Mouse (Mus musculus): ENCODE measurements at regions not wholly inside any gene's neighbourhood (a gene's known extent, or its start where the extent isn't known, plus 50 kb on each side); places are given as distances from the start of the nearest gene placed in this dataset.
"Not testable (repeated sequence)": the region's sequence is repeated elsewhere in the genome, so short reads cannot be mapped to it uniquely, and the experiment has no call there.

DNA sequence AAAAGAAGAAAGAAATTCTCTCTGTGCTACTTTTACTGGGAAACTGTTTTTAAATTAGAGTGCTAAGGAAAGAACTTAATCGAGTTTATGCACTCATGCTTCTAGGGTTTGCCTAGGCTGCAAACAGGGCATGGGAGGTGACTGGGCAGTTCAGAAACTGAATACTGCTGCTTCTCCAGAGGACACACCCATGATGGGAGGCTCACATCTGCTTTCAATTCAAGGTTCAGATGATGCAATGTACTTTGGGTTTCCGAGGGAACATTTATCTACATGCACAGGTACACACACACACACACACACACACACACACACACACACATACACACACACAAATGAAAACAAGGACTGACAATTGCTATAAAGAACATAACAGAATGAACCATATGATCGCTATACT, 417.4 kb downstream of the Htr7 start:
- no peak for DNase-seq

DNA sequence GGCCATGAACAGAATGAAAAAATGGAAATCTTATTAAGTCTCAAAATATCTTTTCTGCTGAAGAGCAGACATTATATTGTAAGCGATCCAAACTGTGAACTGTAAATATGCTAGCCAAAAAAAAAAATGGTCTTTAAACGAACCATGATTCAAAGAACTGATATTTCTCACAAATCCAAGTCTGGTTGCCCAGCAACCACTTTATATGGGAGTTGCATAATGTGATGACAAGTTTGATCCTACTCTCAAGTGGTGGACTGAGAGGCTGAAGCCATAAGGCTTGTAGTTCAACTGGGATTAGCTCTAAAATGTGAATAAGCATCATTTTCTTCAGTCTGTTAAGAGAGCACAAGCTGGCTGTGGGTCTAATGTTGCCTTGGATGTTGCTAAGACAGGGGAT, 435.5 kb downstream of the Htr7 start:
- DNase-seq = no peak

DNA sequence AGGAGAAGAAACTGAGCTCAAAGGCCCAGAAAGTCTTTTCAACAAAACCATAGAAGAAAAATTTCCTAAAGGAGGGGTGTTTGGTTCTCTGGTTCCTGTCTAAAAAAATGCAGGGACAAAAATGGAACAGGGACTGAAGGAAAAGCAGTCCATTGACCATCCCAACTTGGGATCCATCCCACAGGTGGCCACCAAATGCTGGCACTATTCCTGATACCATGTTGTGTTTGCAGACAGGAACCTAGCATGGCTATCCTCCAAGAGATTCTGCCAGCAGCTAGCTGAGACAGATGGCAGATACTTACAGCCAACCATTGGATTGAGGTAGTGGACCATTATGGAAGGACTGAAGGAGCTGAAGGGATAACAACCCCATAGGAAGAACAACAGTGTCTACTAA, 461.9 kb downstream of the Htr7 start:
- DNase-seq = peak; percentile 32 to 47

DNA sequence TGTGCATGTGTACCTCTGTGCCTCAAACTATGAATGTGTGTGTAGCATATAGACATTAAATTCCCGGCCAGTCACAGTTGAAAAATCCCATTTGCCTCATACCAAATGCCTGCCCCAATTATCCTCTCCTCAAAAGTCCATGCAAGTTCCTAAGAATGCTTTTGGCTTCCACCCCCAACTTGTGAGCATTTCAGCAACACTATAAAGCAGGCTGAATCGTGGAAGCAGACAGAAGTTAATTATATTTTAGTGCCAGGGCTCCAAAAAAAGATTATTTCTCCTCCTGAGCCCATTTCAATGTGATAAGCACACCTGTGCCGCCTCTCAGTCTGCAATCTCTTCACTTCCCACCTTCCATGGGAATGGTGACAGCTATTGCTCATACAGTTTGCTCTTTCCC, 481.3 kb downstream of the Htr7 start:
- DNase-seq = no peak

DNA sequence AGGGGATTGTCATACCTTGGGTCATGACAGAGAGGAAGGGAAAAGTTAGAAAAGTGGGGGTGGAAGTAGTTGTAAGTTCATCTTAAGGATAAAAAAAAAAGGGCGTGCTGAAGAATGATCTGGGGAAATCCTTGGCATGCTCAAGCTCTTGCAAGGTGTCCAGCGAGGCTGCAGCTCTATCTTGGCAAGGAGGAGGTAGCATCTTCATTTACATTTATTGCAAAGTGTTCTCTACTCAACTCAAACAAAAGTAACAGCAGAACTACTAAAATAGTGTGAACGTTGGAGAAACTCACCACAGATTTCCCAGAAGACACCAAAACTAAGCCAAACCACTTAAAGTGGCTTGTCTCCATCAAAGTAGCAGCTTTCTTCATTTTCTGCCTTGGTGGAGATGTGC, 507.9 kb downstream of the Htr7 start:
- no peak for DNase-seq

DNA sequence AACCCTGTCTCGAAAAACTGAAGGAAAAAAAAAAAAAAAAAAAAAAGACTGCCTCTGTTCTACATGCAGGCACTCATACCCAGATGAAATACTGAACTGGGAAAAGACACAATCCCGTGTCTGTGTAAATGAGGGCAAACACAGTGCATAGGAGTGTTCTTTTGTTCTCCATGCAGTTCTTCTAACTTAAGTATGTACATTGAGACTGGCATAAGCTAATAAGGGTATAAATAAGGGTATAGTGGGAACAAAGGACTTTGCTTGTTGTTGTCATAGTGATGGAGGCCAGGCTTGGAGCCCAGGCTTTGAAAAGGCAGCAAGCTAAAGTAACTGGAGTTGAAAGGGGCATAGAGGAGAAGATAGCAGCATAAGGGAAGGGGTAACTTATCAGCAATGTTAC, 520.5 kb downstream of the Htr7 start:
- no peak for DNase-seq

DNA sequence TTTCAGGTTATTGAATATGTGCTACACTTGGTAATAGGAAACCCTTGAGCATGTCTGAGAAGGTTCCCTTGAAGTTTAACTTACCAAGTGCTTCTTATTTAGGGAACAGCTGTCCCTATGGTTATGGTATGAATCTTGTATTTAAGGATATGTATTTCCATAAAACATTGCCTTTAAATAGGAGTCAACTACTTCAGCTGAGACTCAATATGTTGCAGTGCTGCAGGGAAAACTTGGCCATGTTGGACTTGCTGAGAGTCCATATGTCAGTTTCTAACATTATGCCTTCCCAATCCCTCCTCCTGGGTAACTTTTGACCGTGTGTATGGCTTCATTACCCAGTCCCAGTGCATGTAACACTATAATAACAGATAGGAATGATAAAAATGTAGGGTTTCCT, 528.0 kb downstream of the Htr7 start:
- DNase-seq = no peak

DNA sequence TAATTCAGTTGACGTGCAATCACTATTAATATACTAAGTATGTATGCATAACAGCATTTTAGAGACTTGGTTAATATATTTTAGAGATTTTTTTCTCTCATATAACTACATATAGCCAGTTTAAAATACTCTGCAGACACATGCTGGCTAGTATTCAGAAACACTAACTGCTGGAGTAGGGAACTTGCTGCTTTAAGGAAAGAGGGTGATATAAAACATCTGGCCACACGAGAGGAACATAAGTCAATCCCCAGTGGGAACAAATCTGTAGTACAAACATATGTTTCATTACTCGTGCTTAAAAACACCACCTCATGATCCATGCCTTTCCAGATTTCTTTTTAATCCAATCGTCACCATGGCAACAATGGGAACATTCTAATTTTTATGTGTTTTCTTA, 563.6 kb downstream of the Htr7 start:
- DNase-seq = no peak

DNA sequence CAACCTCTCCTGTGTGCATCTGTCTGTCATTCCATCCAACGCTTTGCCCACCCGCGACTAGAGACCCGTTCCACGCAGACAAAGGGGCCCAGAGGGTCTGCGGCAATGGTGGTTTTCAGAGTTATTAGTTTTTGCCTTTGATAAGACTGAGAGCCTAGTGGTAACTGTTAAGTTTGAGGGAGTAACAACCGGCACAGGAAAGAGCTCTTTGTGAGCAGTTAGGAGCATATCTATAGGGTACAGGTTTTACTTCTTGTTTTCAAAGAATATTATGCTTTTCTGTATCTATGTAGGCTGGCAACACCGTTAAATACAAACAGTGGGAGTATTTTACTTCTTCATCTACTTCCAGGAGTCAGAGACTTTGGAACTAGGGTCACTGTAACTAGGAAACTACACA, 566.0 kb downstream of the Htr7 start:
- no peak for DNase-seq

DNA sequence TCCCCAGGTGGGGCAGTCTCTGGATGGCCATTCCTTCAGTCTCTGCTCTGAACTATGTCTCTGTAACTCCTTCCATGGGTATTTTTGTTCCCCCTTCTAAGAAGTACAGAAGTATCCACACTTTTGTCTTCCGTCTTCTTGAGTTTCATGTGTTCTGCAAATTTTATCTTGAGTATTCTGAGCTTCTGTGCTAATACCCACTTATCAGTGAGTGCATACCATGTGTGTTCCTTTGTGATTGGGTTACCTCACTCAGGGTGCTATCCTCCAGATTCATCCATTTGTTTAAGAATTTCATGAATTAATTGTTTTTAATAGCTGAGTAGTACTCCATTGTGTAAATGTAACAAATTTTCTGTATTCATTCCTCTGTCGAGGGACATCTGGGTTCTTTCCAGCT, 563.5 kb downstream of the Kif20b start:
- DNase-seq = not testable (repeated sequence)

DNA sequence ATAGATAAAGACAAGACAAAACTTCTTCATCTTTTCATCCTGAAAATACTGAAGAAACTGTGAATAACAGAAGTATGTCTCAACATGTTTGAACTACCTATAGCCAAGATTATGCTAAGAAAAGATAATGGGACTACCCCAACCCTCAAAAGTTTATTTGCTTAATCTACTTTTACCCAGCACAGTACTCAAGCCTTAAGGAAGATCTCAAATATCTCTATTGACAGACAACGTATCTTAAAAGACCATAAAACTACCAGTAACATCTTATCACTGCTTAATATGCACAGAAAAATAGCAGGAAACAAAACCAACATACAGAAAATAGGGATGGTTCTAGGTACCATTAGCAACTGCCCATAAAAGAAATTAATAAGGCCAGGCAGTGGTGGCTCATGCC, 560.3 kb downstream of the Kif20b start:
- DNase-seq = no peak

DNA sequence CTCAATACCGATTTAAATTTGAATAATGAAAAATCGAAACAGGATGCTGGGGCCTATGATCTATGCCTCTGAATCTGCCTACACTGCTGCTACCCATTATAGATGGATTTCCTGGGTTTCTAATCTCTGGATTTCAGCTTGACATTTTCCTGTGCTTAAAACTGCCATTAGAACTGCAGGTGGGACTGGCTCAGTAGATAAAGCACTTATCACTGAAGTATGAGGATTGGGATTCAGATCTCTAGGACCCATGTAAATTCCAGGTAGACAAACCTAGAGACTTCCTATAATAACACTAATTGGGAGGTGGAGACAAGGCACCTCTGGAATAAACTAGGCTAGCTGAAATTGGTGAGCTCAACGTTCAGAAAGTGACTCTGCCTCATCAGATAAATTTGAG, 531.8 kb downstream of the Kif20b start:
- DNase-seq = no peak

DNA sequence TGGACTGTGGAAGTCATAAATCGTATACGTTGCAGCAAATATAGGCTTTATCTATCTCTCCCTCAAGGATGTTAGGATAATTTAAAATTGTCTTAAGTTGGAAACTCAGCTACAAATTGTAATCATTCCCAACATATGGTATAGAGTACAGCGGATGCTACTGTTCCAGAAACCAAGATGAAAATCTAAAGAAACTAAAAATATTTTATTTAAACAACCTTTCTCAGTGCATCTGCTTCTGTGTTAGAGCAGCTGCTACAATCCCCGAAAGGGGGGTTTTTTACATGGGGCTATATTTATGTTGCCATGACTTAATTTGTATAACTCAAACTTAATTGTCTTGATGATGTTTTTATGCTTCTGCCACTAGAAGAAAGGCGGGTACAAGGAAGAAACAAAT, 520.3 kb downstream of the Kif20b start:
- no peak for DNase-seq

DNA sequence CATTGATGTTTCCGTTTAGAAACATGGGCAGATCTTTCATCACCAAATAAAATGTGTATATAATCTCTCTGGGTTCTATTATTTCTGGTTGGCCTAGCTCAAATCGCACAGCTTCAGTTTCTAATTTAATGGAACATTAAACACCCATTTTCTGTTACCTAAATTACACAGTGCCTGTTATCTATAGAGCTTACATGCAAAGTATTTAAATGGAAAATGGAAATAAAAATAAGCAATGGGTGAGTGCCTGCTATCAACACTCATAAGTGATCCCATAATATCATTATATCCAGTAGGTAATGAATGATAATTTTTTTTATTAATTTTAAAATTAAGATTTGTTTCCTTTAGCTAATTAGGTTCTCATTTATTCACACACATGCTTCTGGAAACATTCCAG, 515.9 kb downstream of the Kif20b start:
- no peak for DNase-seq

Measured in cerebellum, postnatal 36 days (tissue).